Mouse (Mus musculus) 416B (cell line): ENCODE results near the gene Sypl.

Experiments
- DNase-seq: peaks from one replicate; pipeline ENCODE4 v3.0.0; 2011; ENCODE audit warnings: low read depth

Gene Sypl

GRCm38 (mm10) chr12:33005858-33006257 lies 52.2 kb downstream of the Sypl start:
- no peak for DNase-seq

- no peak for DNase-seq
Observed at GRCm38 (mm10) chr12:33007176-33007575, 53.5 kb downstream of the Sypl start.

- DNase-seq: no peak
Observed at GRCm38 (mm10) chr12:33008305-33009110, 54.8 kb downstream of the Sypl start.

DNA sequence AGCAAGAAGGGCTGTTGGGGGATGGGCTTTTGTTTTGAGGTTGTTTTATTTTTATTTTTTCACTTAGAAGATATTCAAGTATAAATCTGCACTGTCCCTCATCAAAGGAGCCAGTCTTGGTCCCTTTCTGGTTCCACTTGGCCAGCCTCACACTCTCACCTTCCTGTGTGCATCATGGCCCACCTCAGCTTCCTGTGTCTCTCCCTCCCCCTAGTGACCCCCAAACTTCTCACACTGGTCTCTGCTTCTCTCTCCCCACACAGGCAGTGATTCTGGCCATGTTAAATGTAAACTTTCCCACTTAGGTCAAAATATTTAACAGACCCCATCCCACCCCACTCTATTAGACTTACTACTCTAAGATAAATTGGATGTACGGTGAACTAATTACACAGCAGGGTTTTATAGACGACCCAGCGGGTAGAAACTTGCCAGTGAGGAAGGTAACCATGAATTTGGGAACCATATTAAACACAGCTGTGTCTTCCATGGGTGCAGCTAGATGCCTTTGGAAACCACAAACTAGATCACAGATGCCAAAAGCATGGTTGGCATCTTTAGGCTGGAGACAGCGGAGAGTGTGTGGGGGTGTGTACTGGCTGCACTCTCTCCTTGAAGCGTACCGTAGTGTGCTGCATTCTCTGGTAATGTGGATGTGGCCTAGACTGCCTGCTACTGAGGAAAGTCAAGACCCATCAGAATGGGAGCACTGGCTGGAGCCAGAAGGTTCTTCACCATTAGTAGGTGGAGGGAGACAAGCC lies 55.7 kb downstream of the Sypl start:
- DNase-seq: no peak

DNA sequence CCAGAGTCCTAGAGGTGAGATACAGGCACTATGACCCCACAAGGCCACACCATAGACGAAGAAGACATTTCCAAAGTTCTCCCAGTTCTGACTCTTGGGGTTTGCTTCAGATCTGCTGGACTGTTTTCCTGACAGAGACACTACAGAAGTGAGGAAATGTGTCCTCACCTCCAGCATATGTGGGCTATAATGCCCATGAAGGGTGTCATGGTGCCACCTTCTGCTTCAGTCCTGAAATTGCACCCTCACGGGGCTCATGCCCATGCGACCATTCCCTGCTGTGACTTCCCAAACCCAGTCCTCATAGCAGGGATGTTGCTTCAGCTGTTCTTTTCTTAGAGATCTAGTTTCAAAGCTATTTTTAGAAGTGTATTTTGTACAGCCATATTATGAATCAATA lies 56.3 kb downstream of the Sypl start:
- DNase-seq: peak; percentile 73

- DNase-seq: no peak
Observed at GRCm38 (mm10) chr12:33014050-33014796, 60.5 kb downstream of the Sypl start.

DNA sequence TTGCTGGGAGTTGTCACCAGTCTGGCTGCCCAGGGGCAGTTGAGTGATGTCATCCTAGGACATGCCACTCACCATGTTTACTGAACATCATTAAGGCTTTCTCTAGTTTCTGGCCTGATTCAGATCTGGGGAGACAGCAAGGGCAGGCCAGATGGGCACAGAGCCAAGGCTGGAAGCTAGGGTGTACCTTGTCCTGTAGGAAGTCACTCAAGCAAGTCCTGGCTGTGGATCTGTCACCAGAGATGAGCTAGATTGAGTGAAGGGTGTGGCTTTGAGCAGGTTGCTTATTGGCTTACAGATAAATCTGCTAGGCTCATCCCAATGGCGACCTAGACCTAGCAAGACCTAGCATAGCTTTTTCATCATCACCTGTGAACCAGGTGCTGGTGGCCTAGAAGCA lies 61.4 kb downstream of the Sypl start:
- no peak for DNase-seq

DNA sequence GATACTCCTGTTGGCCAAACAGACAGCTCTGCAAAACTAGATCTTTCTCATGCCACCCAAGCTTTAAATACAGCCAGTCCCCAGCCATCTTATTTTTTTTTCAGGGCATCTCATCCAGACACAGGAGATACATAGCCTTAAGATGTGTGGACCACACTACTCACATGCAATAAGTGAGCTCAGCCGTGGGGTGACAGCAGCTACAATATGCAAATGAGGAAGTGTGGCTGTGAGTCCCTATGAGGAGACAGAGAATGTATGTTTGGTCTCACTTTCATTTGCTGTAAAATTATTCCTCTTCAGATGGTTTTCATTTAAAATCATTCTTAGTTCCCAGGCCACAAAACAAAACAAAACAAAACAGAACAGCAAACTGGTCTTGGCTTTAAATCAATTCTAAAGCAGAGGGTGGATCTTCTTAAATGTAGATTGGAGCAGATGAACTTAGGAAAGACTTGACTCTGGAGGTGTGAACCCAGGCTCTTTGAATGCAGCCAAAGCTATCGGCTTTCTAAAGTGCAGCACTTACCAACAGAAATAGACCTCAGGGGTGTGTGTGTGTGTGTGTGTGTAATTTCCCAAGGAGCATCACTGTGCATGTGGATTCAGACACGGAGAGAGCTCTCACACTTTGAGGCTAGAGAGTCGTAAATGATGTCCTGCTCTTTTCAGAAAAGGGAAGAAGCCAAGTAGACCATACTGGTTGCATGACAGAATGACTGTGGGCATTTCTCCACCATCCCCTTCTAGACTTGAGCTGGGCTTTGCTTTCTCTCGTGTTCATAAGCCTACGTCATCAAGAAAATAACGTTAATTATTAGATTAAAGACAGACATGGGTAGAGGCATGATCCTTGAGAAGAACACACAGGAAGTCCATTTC lies 63.4 kb downstream of the Sypl start:
- DNase-seq: peak; percentile 33

DNA sequence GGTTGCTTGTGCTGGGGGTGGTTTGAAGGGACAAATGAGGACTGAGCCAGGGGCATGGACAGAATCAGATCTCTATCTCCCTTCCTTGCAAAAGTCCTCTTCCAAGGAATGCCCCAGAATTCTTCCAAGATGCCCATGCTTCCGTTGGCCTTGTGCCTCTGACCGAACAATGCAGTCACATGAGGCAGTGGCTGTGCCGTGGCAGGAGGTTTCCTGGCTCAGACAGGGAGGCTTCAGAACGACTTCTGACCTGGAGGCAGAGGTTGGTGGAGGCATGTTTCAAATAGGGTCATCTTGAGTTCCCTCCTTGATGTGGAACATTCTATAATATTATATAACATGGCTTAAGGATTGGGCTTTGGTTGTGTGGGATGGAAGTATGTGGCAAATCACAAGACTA lies 64.9 kb downstream of the Sypl start:
- DNase-seq: no peak

- no peak for DNase-seq
Observed at GRCm38 (mm10) chr12:33020011-33020410, 66.3 kb downstream of the Sypl start.

DNA sequence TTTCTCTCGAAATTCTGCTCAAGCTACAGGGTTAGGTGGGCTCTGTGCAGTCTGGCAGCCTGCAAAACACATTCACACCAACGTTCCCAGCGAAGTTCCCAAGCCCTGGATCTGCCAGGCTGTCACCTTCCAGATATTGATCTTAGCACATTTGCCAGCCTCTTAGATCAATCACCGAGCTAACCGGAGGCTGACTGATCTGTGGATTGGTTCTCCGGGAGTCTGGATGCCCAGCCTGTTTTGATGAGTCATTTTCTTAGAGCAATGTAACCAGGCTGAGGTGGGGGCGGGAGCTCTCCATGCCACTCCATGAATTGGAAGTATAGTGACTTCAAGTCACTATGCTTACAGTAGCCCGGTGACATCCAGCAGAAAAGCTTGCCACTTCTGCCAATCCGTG lies 67.4 kb downstream of the Sypl start:
- no peak for DNase-seq

DNA sequence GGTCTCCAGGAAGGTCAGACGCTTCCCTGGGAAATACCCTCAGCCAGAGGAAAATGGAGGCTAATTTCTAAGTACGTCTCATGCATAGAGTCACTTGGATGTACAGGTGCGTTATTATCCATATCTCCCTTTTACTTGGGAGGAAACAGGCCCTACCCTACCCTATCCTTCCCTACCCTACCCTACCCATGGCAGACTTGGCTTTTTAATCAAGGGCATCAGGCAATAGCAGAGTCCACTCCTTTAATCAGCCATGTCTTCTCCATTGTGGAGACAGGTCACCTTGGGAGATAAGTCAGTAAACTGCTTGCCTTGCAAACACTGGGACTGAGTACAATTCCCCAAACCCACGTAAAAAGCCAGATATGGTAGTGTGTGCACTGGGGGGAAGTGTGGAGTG lies 68.1 kb downstream of the Sypl start:
- no peak for DNase-seq

- peak; percentile 46 for DNase-seq
Observed at GRCm38 (mm10) chr12:33024524-33024923, 70.8 kb downstream of the Sypl start.

DNA sequence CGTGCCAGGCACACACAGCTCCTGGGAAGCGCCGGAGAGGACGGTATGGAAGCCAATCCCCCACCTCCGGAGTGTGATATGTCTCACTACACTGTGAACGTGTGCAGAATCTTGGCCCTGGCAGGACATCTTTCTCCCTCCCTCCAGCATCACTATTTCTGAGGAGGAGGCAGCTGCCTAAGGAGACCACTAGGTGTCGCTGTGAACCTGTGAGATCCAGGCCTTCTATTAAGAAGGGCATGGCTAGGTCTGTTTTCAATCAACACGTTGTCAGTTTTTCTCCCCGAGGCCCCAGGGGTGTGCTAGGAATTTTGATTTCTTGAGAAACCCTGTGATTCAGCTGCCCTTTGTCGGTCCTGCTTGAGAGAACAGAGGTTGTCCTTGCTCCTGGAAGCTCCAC lies 73.4 kb downstream of the Sypl start:
- DNase-seq: peak; percentile 86

GRCm38 (mm10) chr12:33028109-33028691 lies 74.5 kb downstream of the Sypl start:
- no peak for DNase-seq

DNA sequence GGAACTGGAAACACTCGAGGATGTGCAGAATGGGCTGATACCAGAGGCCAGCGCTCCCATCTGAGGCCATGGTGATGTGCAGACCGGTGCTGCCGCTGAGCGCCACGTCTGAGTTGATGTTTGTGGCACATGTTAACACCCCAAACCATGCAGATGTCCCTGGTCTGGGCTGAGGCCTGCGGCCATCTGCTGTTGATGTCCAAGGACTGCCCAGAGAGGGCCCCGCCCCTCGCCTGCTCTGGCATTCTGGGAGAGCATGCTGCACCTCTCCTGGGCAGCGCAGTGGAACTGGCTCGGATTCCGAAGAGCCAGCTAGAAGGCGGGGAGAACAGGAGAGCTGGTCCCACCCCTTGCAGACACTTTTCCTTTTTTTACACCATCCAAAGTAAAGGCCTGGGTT lies 75.0 kb downstream of the Sypl start:
- DNase-seq: no peak
